Mouse (Mus musculus) lung, embryonic 15.5 days (tissue): Measurements from ENCODE around the gene Trim45. TPM values are rescaled to one million over a fixed set of nuclear protein-coding genes. Genes with fewer than 3 reads are reported as not detected.

Experiments used
- ATAC-seq: fragments of 200-750 bp; cut with Nextera tagmentation; 2 replicates; pipeline ENCODE4 v1.8.0; 2017; ENCODE audit warnings: moderate number of reproducible peaks, borderline replicate concordance; ENCODE audit not compliant: low FRiP score, low TSS enrichment; ENCODE audit errors: extremely low read depth
- H3K27ac ChIP-seq: fragments of 300-500 bp; sonication (generic); 2 replicates; pipeline ENCODE4 v1.5.1; 2015; ENCODE audit warnings: moderate library complexity, mild to moderate bottlenecking, inconsistent platforms
- H3K27me3 ChIP-seq: fragments of 300-500 bp; sonication (generic); 2 replicates; pipeline ENCODE4 v1.6.1; 2015; ENCODE audit warnings: inconsistent platforms
- H3K36me3 ChIP-seq: fragments of 300-500 bp; sonication (generic); 2 replicates; pipeline ENCODE4 v1.6.1; 2015; ENCODE audit warnings: inconsistent platforms
- H3K4me1 ChIP-seq: fragments of 300-500 bp; sonication (generic); 2 replicates; pipeline ENCODE4 v1.6.1; 2015; ENCODE audit warnings: inconsistent platforms
- H3K4me2 ChIP-seq: fragments of 300-500 bp; sonication (generic); 2 replicates; pipeline ENCODE4 v1.6.1; 2015; ENCODE audit warnings: inconsistent platforms, mild to moderate bottlenecking, moderate library complexity
- H3K4me3 ChIP-seq: fragments of 300-500 bp; sonication (generic); 2 replicates; pipeline ENCODE4 v1.5.1; 2015; ENCODE audit warnings: mild to moderate bottlenecking, inconsistent platforms
- H3K9ac ChIP-seq: fragments of 300-500 bp; sonication (generic); 2 replicates; pipeline ENCODE4 v1.6.1; 2015; ENCODE audit warnings: inconsistent platforms
- H3K9me3 ChIP-seq: fragments of 300-500 bp; sonication (generic); 2 replicates; pipeline ENCODE4 v1.6.1; 2016; ENCODE audit warnings: inconsistent platforms
- WGBS: fragments of 180-500 bp; shearing (Covaris S2); methylation state at CpG from one replicate; pipeline ENCODE4 v1.1.7; 2015; 5-methylcytosine and 5-hydroxymethylcytosine counted together
- polyA plus RNA-seq: library from polyadenylated mRNA; unstranded; fragments of >200 nt; fragmentation: Nextera tagmentation; extraction: Ambion mirVana; gene quantifications from 2 replicates; pipeline ENCODE4 v1.2.1, GENCODE M21; 2015

The Trim45 gene
- 4.8 and 5.5 TPM in 2 replicates for polyA plus RNA-seq

GRCm38 (mm10) chr3:100921825-100922505 lies at the start of gene Trim45:
TSS of gene Trim45 (plus strand) at chr3:100922202.
- peak within 1 kb of the TSS; percentile 71 for H3K27ac ChIP-seq

GRCm38 (mm10) chr3:100877057-100877456 lies 44.9 kb upstream of the Trim45 start:
- H3K4me2 ChIP-seq, result no peak overlapping the region
- no peak for ATAC-seq
- no peak overlapping the region for H3K9ac ChIP-seq
- no peaks in the 10 kb centered on the region for H3K4me1 ChIP-seq
- no peak overlapping the region for H3K4me3 ChIP-seq
- 88% methylated on average over 4 of the region's 4 CpGs for WGBS
- H3K27ac ChIP-seq, result no peak overlapping the region
- no peaks in the 10 kb centered on the region for H3K27me3 ChIP-seq
- no peaks in the 10 kb centered on the region for H3K9me3 ChIP-seq
- H3K36me3 ChIP-seq, result no peaks in the 10 kb centered on the region

More at GRCm38 (mm10) chr3:100921825-100922505, at the start of gene Trim45:
- Histone ChIP-seq H3K9me3 (no peaks in the 10 kb centered on the region), H3K36me3 (no peaks in the 10 kb centered on the region), H3K4me1 (peaks cover 22% of the 10 kb centered on the region), H3K9ac (peak within 1 kb of the TSS; percentile 64), H3K4me2 (peak within 1 kb of the TSS; percentile 77), H3K27me3 (no peaks in the 10 kb centered on the region), H3K4me3 (peak within 1 kb of the TSS; percentile 60)
- peak; percentile 98 for ATAC-seq
- under 1% methylated on average over 39 of the region's 39 CpGs for WGBS

GRCm38 (mm10) chr3:100881403-100881802 lies 40.6 kb upstream of the Trim45 start:
- ATAC-seq, result no peak
- Histone ChIP-seq H3K36me3 (no peaks in the 10 kb centered on the region), H3K4me1 (no peaks in the 10 kb centered on the region), H3K9ac (no peak overlapping the region), H3K27me3 (no peaks in the 10 kb centered on the region), H3K27ac (no peak overlapping the region), H3K4me3 (no peak overlapping the region), H3K9me3 (no peaks in the 10 kb centered on the region), H3K4me2 (no peak overlapping the region)
- WGBS, result 74% methylated on average over 6 of the region's 6 CpGs

DNA sequence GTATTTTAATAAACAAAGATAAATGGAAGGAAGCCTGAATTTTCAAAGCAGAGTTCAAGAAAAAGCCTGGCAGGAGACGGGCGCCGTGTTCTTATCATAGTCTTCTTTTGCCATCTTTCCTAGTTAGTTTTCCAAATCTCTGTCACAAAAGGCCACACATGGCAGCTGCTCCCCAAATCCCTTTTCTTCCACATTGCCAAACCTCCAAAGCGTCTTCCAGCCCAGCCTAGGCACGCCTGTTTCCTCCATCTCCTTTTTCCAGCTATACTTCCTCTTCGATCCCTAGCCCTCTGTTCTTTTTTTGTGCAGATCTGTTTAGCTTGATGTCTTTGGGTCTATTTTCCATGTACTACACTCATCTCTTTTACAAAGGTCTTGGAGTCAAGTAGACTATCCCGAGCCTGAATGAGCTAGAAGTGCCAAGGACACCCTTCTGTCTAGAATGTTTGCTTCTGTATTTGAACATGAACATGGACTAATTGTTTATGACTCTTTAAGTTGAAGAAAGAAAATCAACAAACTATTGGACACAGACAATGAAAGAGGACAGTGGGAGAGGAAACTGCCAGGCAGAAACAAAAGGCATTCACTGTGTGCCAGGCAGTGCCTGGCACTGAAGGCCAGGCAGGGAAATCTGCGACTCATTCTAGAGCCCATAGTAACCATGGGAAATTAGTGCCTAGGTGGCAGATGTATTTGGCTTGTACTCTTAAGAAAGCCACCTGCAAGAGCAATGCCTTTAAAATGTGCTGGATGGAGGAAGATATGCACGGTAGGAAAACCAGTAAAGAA lies 40.0 kb upstream of the Trim45 start:
- 75% methylated on average over 9 of the region's 9 CpGs for WGBS
- Histone ChIP-seq H3K27me3 (no peaks in the 10 kb centered on the region), H3K27ac (no peak overlapping the region), H3K9ac (no peak overlapping the region), H3K4me3 (no peak overlapping the region), H3K9me3 (no peaks in the 10 kb centered on the region), H3K36me3 (no peaks in the 10 kb centered on the region), H3K4me1 (no peaks in the 10 kb centered on the region), H3K4me2 (no peak overlapping the region)
- no peak for ATAC-seq

GRCm38 (mm10) chr3:100889234-100889633 lies 32.8 kb upstream of the Trim45 start:
- Histone ChIP-seq H3K4me1 (no peaks in the 10 kb centered on the region), H3K9ac (no peak overlapping the region)

DNA sequence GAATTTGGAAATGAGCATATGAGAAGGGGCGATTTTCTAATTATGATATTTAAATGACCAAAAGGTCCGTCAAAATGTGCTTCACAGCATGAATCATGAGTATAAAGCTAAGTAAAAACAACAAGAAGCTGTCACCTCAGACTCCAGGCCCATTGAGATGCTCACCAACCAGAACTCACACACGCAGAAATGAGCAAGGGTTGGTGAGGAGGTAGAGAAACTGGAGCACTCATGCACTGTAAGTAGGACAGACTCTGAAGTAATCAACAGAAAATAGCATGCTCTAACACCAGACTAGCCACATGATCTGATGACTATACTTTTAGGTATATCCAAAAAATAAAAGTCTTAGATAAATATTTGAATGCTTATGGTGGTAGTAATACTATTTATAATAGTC lies 31.6 kb upstream of the Trim45 start:
- WGBS, result 88% methylated on average over 3 of the region's 3 CpGs
- H3K4me3 ChIP-seq, result no peak overlapping the region
- H3K4me2 ChIP-seq, result no peak overlapping the region
- no peak overlapping the region for H3K9ac ChIP-seq
- no peak overlapping the region for H3K27ac ChIP-seq
- H3K9me3 ChIP-seq, result no peaks in the 10 kb centered on the region
- no peaks in the 10 kb centered on the region for H3K27me3 ChIP-seq
- no peaks in the 10 kb centered on the region for H3K36me3 ChIP-seq
- no peaks in the 10 kb centered on the region for H3K4me1 ChIP-seq
- no peak for ATAC-seq

More at GRCm38 (mm10) chr3:100889234-100889633, 32.8 kb upstream of the Trim45 start:
- WGBS, result 92% methylated on average over 1 of the region's 1 CpGs
- no peak overlapping the region for H3K27ac ChIP-seq
- no peak overlapping the region for H3K4me2 ChIP-seq
- no peaks in the 10 kb centered on the region for H3K36me3 ChIP-seq
- H3K4me3 ChIP-seq, result no peak overlapping the region
- H3K27me3 ChIP-seq, result no peaks in the 10 kb centered on the region
- no peaks in the 10 kb centered on the region for H3K9me3 ChIP-seq
- ATAC-seq, result no peak

DNA sequence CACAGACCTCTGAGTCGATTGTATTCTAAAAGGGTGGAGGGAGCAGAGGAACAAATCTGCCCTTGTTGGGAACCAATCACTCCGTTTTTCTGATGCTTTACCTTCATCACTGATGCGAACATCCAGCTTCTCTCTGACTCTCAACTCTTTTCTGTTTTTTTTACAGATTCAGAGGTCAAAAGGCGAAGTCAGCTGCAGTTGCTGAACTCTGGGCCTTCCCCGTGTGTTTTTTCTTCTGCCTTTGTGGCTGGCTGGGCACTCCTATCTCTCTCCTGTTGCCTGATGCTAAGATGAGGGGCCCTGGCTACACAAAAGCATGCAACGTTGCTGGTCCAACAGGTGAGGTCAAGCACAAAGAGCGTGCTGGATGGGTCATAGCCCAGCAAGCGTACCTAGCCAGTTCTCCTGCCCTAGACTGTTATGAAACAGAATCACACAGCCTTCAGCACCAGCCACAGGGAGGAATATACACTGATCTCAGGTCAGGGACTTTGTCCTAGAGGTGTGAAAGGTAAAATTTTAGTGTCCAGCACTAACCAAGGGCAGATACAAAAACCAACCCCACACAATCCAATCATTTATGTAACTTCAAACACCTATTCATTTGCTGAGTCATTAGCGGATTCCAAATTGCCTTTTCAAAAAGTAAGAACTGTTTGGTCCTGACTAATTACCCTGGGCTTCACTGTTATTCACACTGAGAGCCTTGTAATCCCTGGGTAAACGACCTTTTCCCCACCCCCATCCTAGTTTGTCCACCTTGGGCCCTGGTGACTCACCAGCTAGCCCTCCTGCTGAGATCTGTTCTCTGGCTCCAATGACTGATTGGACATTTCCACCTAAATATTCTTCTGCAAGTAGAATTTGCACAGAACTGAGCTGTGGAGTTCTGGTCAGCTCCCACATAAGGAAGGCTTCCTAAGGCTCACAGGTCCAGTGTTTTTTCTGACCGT lies 29.3 kb upstream of the Trim45 start:
- Histone ChIP-seq H3K4me3 (no peak overlapping the region), H3K9ac (no peak overlapping the region), H3K4me2 (no peak overlapping the region), H3K27ac (no peak overlapping the region), H3K9me3 (no peaks in the 10 kb centered on the region), H3K27me3 (no peaks in the 10 kb centered on the region), H3K4me1 (no peaks in the 10 kb centered on the region), H3K36me3 (no peaks in the 10 kb centered on the region)
- ATAC-seq, result no peak
- 53% methylated on average over 11 of the region's 11 CpGs for WGBS

- H3K4me1 ChIP-seq, result no peaks in the 10 kb centered on the region
- no peak overlapping the region for H3K27ac ChIP-seq
- no peak overlapping the region for H3K9ac ChIP-seq
- no peaks in the 10 kb centered on the region for H3K36me3 ChIP-seq
- no peaks in the 10 kb centered on the region for H3K9me3 ChIP-seq
- H3K27me3 ChIP-seq, result no peaks in the 10 kb centered on the region
- no peak for ATAC-seq
- WGBS, result 73% methylated on average over 6 of the region's 6 CpGs
- no peak overlapping the region for H3K4me3 ChIP-seq
- H3K4me2 ChIP-seq, result no peak overlapping the region
These were observed 26.5 kb upstream of the Trim45 start for GRCm38 (mm10) chr3:100895500-100895899.

- Histone ChIP-seq H3K36me3 (no peaks in the 10 kb centered on the region), H3K4me1 (no peaks in the 10 kb centered on the region), H3K27me3 (no peaks in the 10 kb centered on the region), H3K27ac (no peak overlapping the region), H3K4me3 (no peak overlapping the region), H3K9ac (no peak overlapping the region), H3K9me3 (no peaks in the 10 kb centered on the region), H3K4me2 (no peak overlapping the region)
- WGBS, result 25% methylated on average over 6 of the region's 6 CpGs
- ATAC-seq, result no peak
These were observed 15.9 kb upstream of the Trim45 start for GRCm38 (mm10) chr3:100906128-100906527.

DNA sequence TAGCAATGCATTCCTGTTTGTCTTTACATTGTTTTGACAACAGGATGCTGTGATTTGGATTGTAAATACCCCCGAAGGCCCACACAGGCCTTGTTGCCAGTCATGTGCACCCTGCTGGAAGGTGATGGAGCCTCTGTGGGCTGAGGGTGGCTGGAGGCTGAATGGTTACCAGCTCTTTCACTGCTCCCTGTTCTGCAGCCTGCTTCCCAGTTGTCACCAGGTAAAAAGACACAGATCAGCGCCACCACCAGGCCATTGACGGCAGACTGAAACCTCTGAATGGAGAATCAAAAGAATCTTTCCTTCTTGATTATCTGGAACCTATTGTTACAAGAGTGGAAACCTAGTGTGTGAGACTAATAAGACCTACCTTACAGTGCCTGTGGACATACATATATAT lies 15.1 kb upstream of the Trim45 start:
- Histone ChIP-seq H3K9ac (no peak overlapping the region), H3K27me3 (no peaks in the 10 kb centered on the region), H3K4me3 (no peak overlapping the region), H3K27ac (no peak overlapping the region), H3K9me3 (no peaks in the 10 kb centered on the region), H3K4me1 (no peaks in the 10 kb centered on the region), H3K4me2 (no peak overlapping the region), H3K36me3 (no peaks in the 10 kb centered on the region)
- WGBS, result 33% methylated on average over 3 of the region's 3 CpGs
- no peak for ATAC-seq

- ATAC-seq, result no peak
These were observed 13.4 kb upstream of the Trim45 start for GRCm38 (mm10) chr3:100908594-100908993.

More at GRCm38 (mm10) chr3:100908594-100908993, 13.4 kb upstream of the Trim45 start:
- Histone ChIP-seq H3K4me1 (no peaks in the 10 kb centered on the region), H3K27ac (no peak overlapping the region), H3K9ac (no peak overlapping the region), H3K4me2 (no peak overlapping the region), H3K27me3 (no peaks in the 10 kb centered on the region), H3K4me3 (no peak overlapping the region), H3K9me3 (no peaks in the 10 kb centered on the region), H3K36me3 (no peaks in the 10 kb centered on the region)
- WGBS, result 35% methylated on average over 6 of the region's 6 CpGs
